Mouse (Mus musculus) embryonic fibroblast, embryonic 13.5 days (primary cell): Measurements from ENCODE around the gene Gm10153.
"Not testable (repeated sequence)": the region's sequence is repeated elsewhere in the genome, so short reads cannot be mapped to it uniquely, and the experiment has no call there.

Source experiments
- CTCF ChIP-seq: IDR thresholded peaks from 2 replicates; pipeline ENCODE4 v1.5.1; 2011; ENCODE audit warnings: mild to moderate bottlenecking, control low read depth, low read length, moderate library complexity, borderline replicate concordance; ENCODE audit not compliant: insufficient read depth
- POLR2A ChIP-seq: IDR thresholded peaks from 2 replicates; pipeline ENCODE4 v1.6.1; 2011; ENCODE audit warnings: low read depth, mild to moderate bottlenecking, control low read depth, low read length, moderate library complexity

DNA sequence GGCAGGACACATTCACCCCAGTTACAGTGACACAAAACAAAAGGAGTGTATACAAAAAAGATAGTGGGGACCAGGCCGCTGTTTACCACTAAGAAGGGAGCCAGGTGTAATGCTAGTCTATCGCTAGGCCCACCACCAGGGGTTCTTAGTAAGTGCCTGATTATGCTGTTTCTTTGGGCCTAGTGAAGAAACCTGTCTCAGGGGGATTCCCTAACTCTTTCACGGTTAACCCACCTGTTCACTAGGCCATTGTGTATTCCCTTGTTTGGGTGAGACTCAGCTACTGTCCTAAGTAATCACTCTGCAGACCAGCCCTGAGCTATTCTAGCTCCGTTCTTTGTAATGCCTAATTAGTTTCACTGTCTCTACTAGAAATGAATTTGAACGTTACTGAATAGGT lies 16.7 kb upstream of the Gm10153 start:
- not testable (repeated sequence) for TF ChIP-seq CTCF, POLR2A
